1 mouse cellular context compared by ENCODE assay signal in genomic region chr2:163644575-163645385, GRCm38 (mm10).
A peak's percentile ranks its signal among the peaks of the same experiment; 100 is the strongest.
TF ChIP-seq lines count a peak whose summit lies in the region.

Serinc3 (minus strand) TSS chr2:163645131.

TF ChIP-seq in CH12.LX, 34 proteins besides CTCF, POLR2A, EP300 and RAD21 (continued from another document):
- TF ChIP-seq JUND (conservative IDR thresholded peaks at IDR 0.05; ENCODE audit: low read depth, low read length) (0 out of 2 replicates have a peak, but pooled peaks have one; percentile 43), GABPA (IDR thresholded peaks at IDR 0.05; ENCODE audit: insufficient replicate concordance, low read depth, low read length) (peak; percentile 7; the same call in 1 of the 2 replicates), UBTF (IDR thresholded peaks at IDR 0.05; ENCODE audit: low read depth, low read length) (peak; percentile 85), ZKSCAN1 (IDR thresholded peaks at IDR 0.05; ENCODE audit: borderline replicate concordance, low read depth, low read length) (no peak), ZNF384 (IDR thresholded peaks at IDR 0.05; ENCODE audit: low read depth, low read length) (peak; percentile 53), ZMIZ1 (IDR thresholded peaks at IDR 0.05; ENCODE audit: low read depth, low read length) (peak; percentile 99), HCFC1 (IDR thresholded peaks at IDR 0.05; ENCODE audit: low read depth, low read length) (peak; percentile 80), RCOR1 (conservative IDR thresholded peaks at IDR 0.05; ENCODE audit: low read depth, low read length) (no peak), JUN (IDR thresholded peaks at IDR 0.05; ENCODE audit: insufficient read depth, low read depth, low read length) (no peak), ETS1 (conservative IDR thresholded peaks at IDR 0.05; ENCODE audit: low read depth, low read length) (peak; percentile 63; the same call in 1 of the 2 replicates), IRF4 (IDR thresholded peaks at IDR 0.05; ENCODE audit: low read depth, low read length) (peak; percentile 73), MEF2A (IDR thresholded peaks at IDR 0.05; ENCODE audit: borderline replicate concordance, low read depth, low read length) (peak; percentile 78), NELFE (IDR thresholded peaks at IDR 0.05; ENCODE audit: low read depth, low read length) (peak; percentile 98), MAFK (IDR thresholded peaks at IDR 0.05; ENCODE audit: insufficient replicate concordance, low read length) (peak; percentile 54; the same call in 1 of the 2 replicates), SMC3 (IDR thresholded peaks at IDR 0.05; ENCODE audit: low read depth, low read length) (peak; percentile 57), KAT2A (IDR thresholded peaks at IDR 0.05; ENCODE audit: insufficient replicate concordance, low read length) (peak; percentile 70; the same call in 1 of the 2 replicates), CHD2 (IDR thresholded peaks at IDR 0.05; ENCODE audit: low read length) (peak; percentile 59; the same call in 1 of the 2 replicates), E2F4 (IDR thresholded peaks at IDR 0.05; ENCODE audit: insufficient replicate concordance, low read depth, low read length) (peak; percentile 37; the same call in 1 of the 2 replicates), NRF1 (IDR thresholded peaks at IDR 0.05; ENCODE audit: low read depth, low read length) (peak; percentile 57), ELF1 (IDR thresholded peaks at IDR 0.05; ENCODE audit: low read depth, low read length) (peak; percentile 88), MXI1 (IDR thresholded peaks at IDR 0.05; ENCODE audit: low read depth, low read length) (peak; percentile 79), MAX (IDR thresholded peaks at IDR 0.05; ENCODE audit: low read length) (peak; percentile 84)
TF ChIP-seq in CH12.LX: peak in this region for 27.
